Mouse (Mus musculus): ENCODE measurements at regions not wholly inside any gene's neighbourhood (a gene's known extent, or its start where the extent isn't known, plus 50 kb on each side); places are given as distances from the start of the nearest gene placed in this dataset.

DNA sequence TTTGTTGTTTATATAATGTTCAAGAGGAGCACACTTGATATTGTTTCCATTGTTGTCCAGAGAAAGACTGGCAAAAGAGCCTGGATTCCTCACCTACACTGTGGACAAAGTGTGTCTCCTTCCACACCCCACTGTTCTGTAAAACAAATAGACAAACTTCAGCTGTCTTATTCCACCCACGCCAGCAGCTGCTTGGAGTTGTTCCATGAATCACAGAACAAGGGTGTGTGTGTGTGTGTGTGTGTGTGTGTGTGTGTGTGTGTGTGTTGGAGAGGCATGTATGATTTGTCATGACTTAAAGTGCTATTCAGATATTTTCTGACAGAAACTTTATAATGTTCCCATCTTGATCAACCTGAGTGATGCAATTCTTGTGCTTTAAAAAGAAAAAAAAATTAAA, 114.1 kb upstream of the Rap2b start:
- in situ Hi-C loops (cut with MboI; ENCODE audit: unreplicated experiment in 2 of 2): loop anchor here (25.0 kb wide), 2 partner anchors 485 to 1215 kb away; no protein-coding TSS in a partner anchor

- in situ Hi-C loops (cut with MboI; ENCODE audit: unreplicated experiment in 2 of 2): loop anchor here in 1 of 2 experiments (10.0 kb wide), 1 partner anchor 590 kb away; no protein-coding TSS in a partner anchor
These were observed 106.2 kb upstream of the Rap2b start for GRCm38 (mm10) chr3:61255232-61255631.

GRCm38 (mm10) chr3:61255643-61256042, 105.8 kb upstream of the Rap2b start:
- in situ Hi-C loops (cut with MboI; ENCODE audit: unreplicated experiment in 2 of 2): loop anchor here in 1 of 2 experiments (10.0 kb wide), 1 partner anchor 589 kb away; no protein-coding TSS in a partner anchor

DNA sequence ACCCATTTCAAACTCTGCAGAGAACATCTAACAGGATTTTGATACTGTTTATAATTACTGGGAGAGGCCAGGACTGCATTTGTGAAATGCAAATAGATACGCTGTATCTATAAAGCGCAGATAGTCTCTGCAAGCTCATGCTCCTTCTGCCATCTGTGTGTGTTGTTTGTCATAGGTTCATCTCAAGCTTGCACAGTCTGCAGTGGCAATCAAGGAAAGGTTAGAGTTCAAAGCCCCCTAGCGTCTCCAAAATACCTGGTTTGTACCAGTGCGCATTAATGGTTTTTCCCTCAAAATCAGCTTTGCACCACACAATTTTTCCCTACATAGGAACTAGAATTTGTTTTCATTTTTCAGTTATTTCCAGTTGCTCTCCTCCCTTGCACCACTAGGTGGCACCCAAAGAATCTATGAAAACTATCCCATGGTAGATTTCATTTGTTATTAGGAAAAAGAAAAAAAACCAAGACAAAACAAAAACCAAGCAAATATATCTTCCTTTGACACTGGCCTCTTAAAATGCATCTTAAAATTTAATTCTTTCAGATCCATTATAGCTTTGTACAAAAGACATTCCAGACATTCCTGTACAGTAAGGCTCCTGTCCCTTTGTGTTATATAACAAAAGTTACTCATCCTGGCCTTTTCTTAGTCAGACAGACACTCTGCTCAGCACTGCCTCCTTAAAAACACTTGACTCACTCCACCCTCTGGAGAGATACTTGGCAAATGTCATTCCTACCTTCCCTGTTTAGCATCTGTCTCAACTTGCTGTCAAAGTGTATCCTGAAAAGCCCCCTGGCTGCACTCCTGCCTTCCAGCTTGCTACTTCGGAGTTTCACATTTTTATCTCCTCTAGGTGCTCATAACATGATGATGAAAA, 92.7 kb upstream of the Rap2b start:
- in situ Hi-C loops (cut with MboI; ENCODE audit: unreplicated experiment in 2 of 2): no loop called here

DNA sequence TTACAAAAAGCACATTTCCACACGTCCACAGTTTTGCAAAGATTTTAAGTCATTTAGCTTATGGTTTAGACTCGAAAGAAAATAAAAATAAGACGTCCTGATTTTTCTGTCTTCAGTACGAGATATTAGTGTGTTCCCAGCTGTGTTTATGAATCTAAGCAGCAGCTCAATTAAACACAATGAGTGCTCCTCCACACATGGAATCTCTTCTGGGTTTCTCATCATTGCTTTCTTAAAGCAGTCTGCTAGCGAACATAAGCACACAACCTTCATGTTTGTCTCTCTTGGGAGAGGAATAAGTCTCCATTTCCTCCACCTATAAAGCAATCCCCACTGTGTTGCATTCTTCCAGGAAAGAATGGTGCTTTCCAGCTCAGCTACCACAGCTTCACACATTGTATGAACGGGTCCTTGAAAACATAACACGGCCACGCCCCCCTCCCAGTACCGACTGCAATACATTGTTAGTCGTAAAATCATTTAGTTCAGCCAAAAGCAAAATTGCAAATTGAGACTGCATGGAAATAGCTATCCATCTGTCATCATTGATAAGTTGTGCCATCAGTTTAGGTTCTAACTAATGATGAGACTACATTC, 75.4 kb upstream of the Rap2b start:
- in situ Hi-C loops (cut with MboI; ENCODE audit: unreplicated experiment in 2 of 2): loop anchor here in 1 of 2 experiments (25.0 kb wide), 1 partner anchor 1151 kb away; no protein-coding TSS in a partner anchor

GRCm38 (mm10) chr3:61288195-61288594, 73.2 kb upstream of the Rap2b start:
- in situ Hi-C loops (cut with MboI; ENCODE audit: unreplicated experiment in 2 of 2): loop anchor here in 1 of 2 experiments (25.0 kb wide), 1 partner anchor 1149 kb away; no protein-coding TSS in a partner anchor

- in situ Hi-C loops (cut with MboI; ENCODE audit: unreplicated experiment in 2 of 2): loop anchor here in 1 of 2 experiments (25.0 kb wide), 1 partner anchor 1142 kb away; no protein-coding TSS in a partner anchor
These were observed 66.6 kb upstream of the Rap2b start for GRCm38 (mm10) chr3:61294855-61295254.

GRCm38 (mm10) chr3:61297290-61297689, 64.1 kb upstream of the Rap2b start:
- in situ Hi-C loops (cut with MboI; ENCODE audit: unreplicated experiment in 2 of 2): loop anchor here in 1 of 2 experiments (25.0 kb wide), 1 partner anchor 1140 kb away; no protein-coding TSS in a partner anchor

DNA sequence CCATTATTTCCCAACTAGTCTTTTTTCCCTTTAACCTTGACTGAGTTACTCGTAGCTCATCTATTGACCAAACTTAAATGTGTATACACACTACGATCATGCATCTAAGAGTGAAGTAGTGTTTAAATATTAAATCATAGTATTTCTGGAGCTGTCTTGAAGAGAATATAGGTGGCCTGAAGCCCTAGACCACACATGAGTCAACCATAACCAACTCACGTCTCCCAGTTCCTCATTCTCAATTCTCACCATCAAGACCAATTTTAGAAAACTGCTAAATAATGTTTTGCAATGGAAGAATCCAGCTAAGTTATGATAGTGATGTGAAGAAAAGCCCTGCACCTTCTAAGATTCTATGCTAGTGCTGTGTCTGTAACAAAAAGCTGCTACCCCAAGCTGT, 59.2 kb upstream of the Rap2b start:
- in situ Hi-C loops (cut with MboI; ENCODE audit: unreplicated experiment in 2 of 2): no loop called here

DNA sequence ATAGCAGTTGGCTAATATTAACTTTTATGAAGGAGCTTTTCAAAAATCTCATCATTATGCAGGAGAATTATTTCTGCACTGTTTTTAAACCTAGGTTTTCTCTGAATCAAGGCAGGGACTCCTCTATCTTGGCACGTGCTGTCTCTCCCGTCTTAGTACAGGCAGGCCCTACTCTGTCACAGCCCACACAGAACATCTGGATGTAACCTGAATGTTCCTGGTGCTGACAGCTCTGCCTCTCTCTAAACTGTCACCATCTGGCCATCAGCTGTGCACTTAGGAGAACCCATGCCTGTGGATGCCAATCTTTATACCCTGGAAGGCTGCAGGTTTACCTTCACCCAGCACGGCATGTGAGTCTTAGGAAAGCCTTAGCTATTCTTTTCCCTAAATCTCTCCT, 58.0 kb upstream of the Rap2b start:
- in situ Hi-C loops (cut with MboI; ENCODE audit: unreplicated experiment in 2 of 2): no loop called here

DNA sequence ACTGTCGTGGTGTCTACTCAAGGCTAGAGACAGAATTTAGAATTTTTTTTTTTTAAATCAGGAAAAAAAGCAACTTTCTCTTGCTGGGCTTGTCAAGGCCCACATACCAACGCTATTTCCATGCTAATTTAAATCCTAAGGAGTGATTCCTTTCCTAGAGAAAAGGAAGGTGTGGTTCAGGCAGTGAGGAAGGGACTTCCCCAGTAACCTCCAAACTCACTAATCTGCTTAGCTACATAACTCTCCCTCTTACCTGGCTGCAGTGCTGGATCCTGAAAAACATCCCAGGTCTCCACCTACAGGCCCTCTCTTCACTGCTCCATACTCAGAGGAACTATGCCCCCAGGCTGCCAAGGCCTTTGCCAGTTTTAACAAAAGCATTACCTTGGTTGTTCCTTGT, 55.1 kb upstream of the Rap2b start:
- in situ Hi-C loops (cut with MboI; ENCODE audit: unreplicated experiment in 2 of 2): no loop called here

GRCm38 (mm10) chr3:61308764-61309163, 52.7 kb upstream of the Rap2b start:
- in situ Hi-C loops (cut with MboI; ENCODE audit: unreplicated experiment in 2 of 2): no loop called here

DNA sequence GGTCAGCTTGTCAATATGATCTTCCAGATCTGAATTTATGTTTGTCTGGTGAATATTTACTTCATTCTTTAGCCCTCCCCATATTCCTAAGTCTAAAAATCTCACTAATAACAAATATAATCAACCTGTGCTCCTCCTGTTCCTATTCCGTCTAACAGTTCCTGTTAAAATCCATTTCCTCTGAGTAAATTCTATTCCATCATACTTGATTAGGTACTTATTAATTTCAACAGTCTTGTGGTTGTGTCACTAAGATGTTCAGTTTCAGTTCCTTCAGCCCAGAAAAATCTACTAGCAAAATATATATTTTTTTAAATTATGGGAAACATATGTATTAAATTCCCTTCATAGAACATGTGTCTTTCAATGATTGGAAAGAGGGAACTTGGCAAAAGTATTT, 52.2 kb upstream of the Rap2b start:
- in situ Hi-C loops (cut with MboI; ENCODE audit: unreplicated experiment in 2 of 2): no loop called here
